Mouse (Mus musculus) B cell, adult 62 days (primary cell): ENCODE measurements around the gene Tjp2. TPM values are rescaled to one million over a fixed set of nuclear protein-coding genes. Genes with fewer than 3 reads are reported as not detected.

Source experiments
- total RNA-seq: library from RNA; stranded (reverse); gene quantifications from 4 replicates; pipeline ENCODE4 v1.2.4, GENCODE M21; 2023

The Tjp2 gene
- total RNA-seq = 2.3 to 4.9 TPM (median 3.5 TPM) in 4 replicates

DNA sequence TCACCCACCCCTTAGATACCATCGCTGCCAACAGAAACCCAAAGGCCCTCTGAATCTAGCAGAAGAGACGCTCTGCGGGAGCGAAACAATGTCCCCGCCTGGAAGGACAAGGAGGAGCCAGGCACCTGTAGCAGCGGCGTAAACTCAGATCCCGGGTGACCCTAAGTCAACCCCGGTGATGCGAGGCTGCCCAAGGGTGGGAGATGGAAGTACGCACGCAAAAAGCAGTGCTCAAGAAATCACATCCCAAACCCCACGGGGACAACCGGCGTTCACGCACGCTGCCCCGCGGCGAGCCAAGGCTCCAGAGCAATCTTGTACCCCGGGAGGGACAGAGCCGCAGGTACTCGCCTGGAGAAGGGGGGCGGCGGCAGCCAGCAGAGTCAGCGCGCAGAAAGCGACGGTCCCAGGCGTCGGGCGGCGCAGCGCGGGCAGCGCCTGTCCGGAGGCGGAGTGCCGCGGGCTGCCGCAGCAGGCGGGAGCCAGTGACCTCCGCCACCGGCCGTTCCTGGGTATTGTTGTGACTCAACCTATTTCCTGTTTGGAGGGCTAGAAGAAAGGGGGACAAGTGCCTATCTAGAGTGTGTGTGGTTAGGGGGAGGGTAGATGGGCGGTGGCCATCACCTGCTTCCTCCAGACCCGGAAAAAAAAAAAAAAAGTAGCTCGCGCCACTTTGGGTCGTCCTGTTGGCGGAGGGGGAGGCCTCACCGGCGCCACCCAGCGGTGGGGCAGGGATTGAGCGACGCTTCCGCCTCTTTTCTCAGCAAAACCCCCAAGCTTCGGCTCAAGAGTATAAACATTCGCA lies at the start of gene Tjp2:
Tjp2 (minus strand) TSS at position 531 of the 805 bp plus-strand sequence.

Other genes with a start within 250 kb of the Tjp2 start
- not detected in 4 replicates for gene Fam189a2, start 194.0 kb downstream of the Tjp2 start, total RNA-seq
- 7.7 to 9.4 TPM (median 8.8 TPM) in 4 replicates for gene Fxn, start 55.6 kb upstream of the Tjp2 start, total RNA-seq